Mouse (Mus musculus) ES-E14 (cell line): ENCODE measurements around the gene A730061H03Rik. TPM values are rescaled to one million over a fixed set of nuclear protein-coding genes. Genes with fewer than 3 reads are reported as not detected.

ENCODE experiments used
- DNase-seq: peaks from one replicate; pipeline ENCODE4 v3.0.0-alpha.2; 2013; ENCODE audit warnings: low read depth, low spot score
- H3K27ac ChIP-seq: 2 replicates; pipeline ENCODE4 v1.5.1; 2012; ENCODE audit warnings: low read depth, mild to moderate bottlenecking, low read length, moderate library complexity, mixed read lengths; ENCODE audit not compliant: poor library complexity, insufficient read depth, severe bottlenecking
- H3K36me3 ChIP-seq: 2 replicates; pipeline ENCODE4 v1.6.1; 2012; ENCODE audit warnings: mild to moderate bottlenecking, low read length, moderate library complexity, mixed read lengths; ENCODE audit not compliant: control insufficient read depth, poor library complexity, insufficient read depth, severe bottlenecking
- H3K4me1 ChIP-seq, 2 experiments: fragments of 150-350 bp in 1 of 2; sonication (generic) in 1 of 2; 2 replicates each; pipeline ENCODE4 v1.6.1; 2012; ENCODE audit warnings: low read length in 2 of 2, mild to moderate bottlenecking in 1 of 2, mixed read lengths in 1 of 2; ENCODE audit not compliant: control insufficient read depth in 2 of 2, insufficient read depth in 2 of 2, poor library complexity in 1 of 2
- H3K4me3 ChIP-seq, 2 experiments: fragments of 150-350 bp in 1 of 2; sonication (generic) in 1 of 2; 2 replicates each; pipeline ENCODE4 v1.5.1; 2012; ENCODE audit warnings: low read length in 2 of 2, low read depth in 1 of 2, mild to moderate bottlenecking in 1 of 2, mixed read lengths in 1 of 2; ENCODE audit not compliant: insufficient read depth in 1 of 2, poor library complexity in 1 of 2, severe bottlenecking in 1 of 2
- H3K9ac ChIP-seq: 2 replicates; pipeline ENCODE4 v1.6.1; 2012; ENCODE audit warnings: low read depth, mild to moderate bottlenecking, low read length, mixed read lengths; ENCODE audit not compliant: poor library complexity, insufficient read depth, severe bottlenecking
- H3K9me3 ChIP-seq: fragments of 150-350 bp; sonication (generic); 2 replicates; pipeline ENCODE4 v1.6.1; 2012; ENCODE audit warnings: low read depth, mild to moderate bottlenecking, low read length; ENCODE audit not compliant: control insufficient read depth, insufficient read depth
- CHD2 ChIP-seq: IDR thresholded peaks from 2 replicates; pipeline ENCODE4 v1.6.1; 2014; ENCODE audit warnings: mild to moderate bottlenecking, low read depth, low read length, inconsistent platforms
- HCFC1 ChIP-seq: IDR thresholded peaks from 2 replicates; pipeline ENCODE4 v1.6.1; 2012; ENCODE audit warnings: low read length, inconsistent platforms, borderline replicate concordance; ENCODE audit not compliant: insufficient read depth
- MAFK ChIP-seq: IDR thresholded peaks from 2 replicates; pipeline ENCODE4 v1.6.1; 2014; ENCODE audit warnings: mild to moderate bottlenecking, low read depth, low read length, inconsistent platforms; ENCODE audit not compliant: insufficient read depth
- ZC3H11A ChIP-seq: IDR thresholded peaks from 2 replicates; pipeline ENCODE4 v1.6.1; 2012; ENCODE audit warnings: low read depth, mild to moderate bottlenecking, inconsistent platforms, low read length, borderline replicate concordance
- ZNF384 ChIP-seq: IDR thresholded peaks from 2 replicates; pipeline ENCODE4 v1.6.1; 2012; ENCODE audit warnings: low read depth, low read length, inconsistent platforms
- in situ Hi-C, 2 experiments: fragments of 600-800 bp; cut with MboI; formaldehyde crosslinking; loops; one replicate each; pipeline ENCODE4 v1.15.1; 2025; ENCODE audit warnings: low sequenced_read_pairs in 2 of 2, inconsistent platforms in 1 of 2; ENCODE audit not compliant: unreplicated experiment in 2 of 2
- total RNA-seq: library from RNA; depleted of rRNA; stranded (reverse); fragments of 300-350 nt; gene quantifications from 2 replicates; pipeline ENCODE4 v1.2.3, GENCODE M21; 2012

A730061H03Rik gene
- total RNA-seq, 1 experiment: not detected

DNA sequence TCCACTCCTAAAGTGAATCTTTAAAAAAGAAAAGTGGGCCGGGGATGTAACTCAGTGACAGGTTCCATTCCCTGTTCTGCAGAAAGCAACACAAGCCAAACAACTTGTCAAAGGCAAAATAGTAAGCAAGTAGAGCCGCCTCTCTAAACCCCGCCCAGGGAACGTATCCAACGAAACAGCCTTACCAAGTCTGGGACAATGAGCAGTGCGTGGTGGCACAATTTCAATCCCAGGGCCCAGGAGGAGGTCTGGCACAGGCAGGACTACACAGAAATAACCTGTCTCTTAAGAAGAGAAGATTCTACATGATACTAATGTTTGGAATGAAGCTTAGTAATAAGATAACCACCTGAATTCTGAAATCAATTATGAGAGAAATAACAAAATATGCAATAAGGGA lies 10.0 kb downstream of the A730061H03Rik start:
- H3K4me3 ChIP-seq: no peak overlapping the region
- no peaks in the 10 kb centered on the region for H3K9me3 ChIP-seq
- no peak for TF ChIP-seq HCFC1
- no peak for TF ChIP-seq ZC3H11A
- no peak for TF ChIP-seq MAFK
- TF ChIP-seq CHD2: no peak
- TF ChIP-seq ZNF384: no peak
- H3K4me1 ChIP-seq: peaks cover 8 to 18% of the 10 kb centered on the region in 2 experiments
- H3K27ac ChIP-seq: no peak overlapping the region; the same call in 1 of the 2 replicates
- no peak overlapping the region for H3K9ac ChIP-seq
- H3K36me3 ChIP-seq: peaks cover 25% of the 10 kb centered on the region; the same call in 1 of the 2 replicates
- in situ Hi-C loops: no loop called here
- DNase-seq: no peak

DNA sequence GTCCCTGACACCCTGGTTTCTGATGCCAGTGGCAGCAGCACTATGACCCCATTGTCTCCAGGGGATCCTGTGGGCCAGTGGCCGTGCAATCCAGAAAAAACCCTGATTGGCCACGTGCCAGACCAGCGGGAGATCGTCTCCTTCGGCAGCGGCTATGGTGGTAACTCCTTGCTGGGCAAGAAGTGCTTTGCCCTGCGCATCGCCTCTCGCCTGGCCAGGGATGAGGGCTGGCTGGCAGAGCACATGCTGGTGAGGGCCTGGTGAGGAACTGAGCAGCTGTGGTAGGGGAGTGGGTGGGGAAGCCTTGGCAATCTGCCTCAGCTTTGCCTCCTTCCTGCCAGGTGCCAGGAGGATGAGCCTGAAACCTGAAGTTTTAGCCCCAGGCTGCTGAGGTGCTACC lies 15.9 kb downstream of the A730061H03Rik start:
- peaks cover 49% of the 10 kb centered on the region for H3K36me3 ChIP-seq
- in situ Hi-C loops: loop anchor here in 1 of 2 experiments (5.0 kb wide), 1 partner anchor 48 kb away; the partner anchor contains the start of genes Psme2 and Rnf31
- TF ChIP-seq HCFC1: no peak
- TF ChIP-seq ZNF384: no peak
- TF ChIP-seq MAFK: no peak
- TF ChIP-seq CHD2: no peak
- TF ChIP-seq ZC3H11A: no peak

DNA sequence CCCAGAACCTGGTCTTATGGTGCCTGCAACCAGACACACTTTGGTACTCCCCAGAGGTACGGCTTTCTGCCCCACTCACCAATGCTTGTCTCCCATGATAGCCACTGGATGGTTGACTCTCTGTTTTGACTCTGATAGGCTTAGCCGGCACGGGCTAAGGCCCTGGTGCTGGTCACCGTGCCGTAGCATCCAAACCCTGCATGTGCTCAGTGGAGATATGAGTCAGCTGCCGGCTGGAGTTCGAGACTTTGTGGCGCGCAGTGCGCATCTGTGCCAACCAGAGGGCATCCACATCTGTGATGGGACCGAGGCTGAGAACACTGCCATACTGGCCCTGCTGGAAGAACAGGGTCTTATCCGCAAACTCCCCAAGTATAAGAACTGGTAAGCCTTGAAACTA lies 17.9 kb downstream of the A730061H03Rik start:
- Histone ChIP-seq H3K27ac (no peak overlapping the region), H3K4me1 (peaks cover 7 to 16% of the 10 kb centered on the region in 2 experiments; a peak in 3 of 4 replicates), H3K9me3 (no peaks in the 10 kb centered on the region), H3K4me3 (no peak overlapping the region), H3K36me3 (peaks cover 35% of the 10 kb centered on the region), H3K9ac (no peak overlapping the region; the same call in 1 of the 2 replicates)
- TF ChIP-seq ZNF384 (no peak), ZC3H11A (no peak), CHD2 (no peak), HCFC1 (no peak)
- in situ Hi-C loops: loop anchor here in 1 of 2 experiments (5.0 kb wide), 1 partner anchor 50 kb away; the partner anchor contains the start of genes Psme2 and Rnf31
- DNase-seq: no peak

More for the DNA sequence above, 15.9 kb downstream of the A730061H03Rik start:
- Histone ChIP-seq H3K9me3 (no peaks in the 10 kb centered on the region), H3K9ac (no peak overlapping the region), H3K4me3 (no peak overlapping the region), H3K4me1 (peaks cover 5 to 20% of the 10 kb centered on the region in 2 experiments; a peak in 3 of 4 replicates), H3K27ac (no peak overlapping the region)
- DNase-seq: no peak

DNA sequence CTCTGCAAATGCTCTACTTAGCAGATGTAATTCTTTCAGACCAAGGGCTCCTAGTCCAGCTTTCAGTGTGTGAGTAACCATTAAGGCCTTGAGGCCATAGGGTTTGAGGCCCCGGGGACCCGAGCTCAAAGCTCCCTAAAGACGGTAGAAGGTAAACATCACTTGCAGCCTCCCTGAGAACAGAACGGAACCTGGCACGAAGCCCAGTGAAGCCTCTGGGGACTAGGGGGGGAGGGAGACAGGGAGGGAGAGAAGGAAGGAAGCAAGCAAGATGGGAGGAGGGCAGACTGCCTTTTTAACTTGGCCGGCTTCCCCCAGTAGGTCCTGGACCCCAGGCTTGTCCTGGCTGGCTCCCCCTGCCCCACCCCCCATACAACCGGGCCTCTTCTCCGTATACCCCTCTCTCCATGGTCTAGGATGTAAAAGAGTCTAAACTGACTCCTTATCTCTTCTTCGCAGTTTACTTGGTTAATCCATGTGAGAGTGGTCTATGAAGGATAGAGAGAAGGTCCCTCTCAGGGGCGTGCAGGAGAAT lies 19.4 kb downstream of the A730061H03Rik start:
- Histone ChIP-seq H3K36me3 (peaks cover 27% of the 10 kb centered on the region), H3K9ac (peak overlapping the region; percentile 81), H3K4me1 (peaks cover 7 to 21% of the 10 kb centered on the region in 2 experiments; a peak in 3 of 4 replicates), H3K9me3 (no peaks in the 10 kb centered on the region), H3K4me3 (peak overlapping the region; percentile 71 to 75), H3K27ac (no peak overlapping the region)
- DNase-seq: no peak
- in situ Hi-C loops: loop anchor here in 1 of 2 experiments (5.0 kb wide), 1 partner anchor 51 kb away; the partner anchor contains the start of genes Psme2 and Rnf31
- TF ChIP-seq CHD2: no peak
- no peak for TF ChIP-seq MAFK
